In genomic region chr16:95647854-95648253, GRCm38 (mm10) we compare ENCODE assay signal across 7 mouse cellular contexts. TPM values are rescaled to one million over a fixed set of nuclear protein-coding genes. Genes with fewer than 3 reads are reported as not detected.
DNase-seq lines count a peak whose midpoint lies in the region; ATAC-seq lines count a peak whose summit lies in the region.

No protein-coding gene starts in this region.

- no peaks in the 10 kb centered on the region for H3K4me1 ChIP-seq in intestine, embryonic 14.5 days (replicated peaks; ENCODE audit: control insufficient read depth, insufficient read depth, low read length)

- H3K27me3 ChIP-seq in intestine, embryonic 14.5 days (replicated peaks; ENCODE audit: control insufficient read depth, insufficient read depth, low read length): no peaks in the 10 kb centered on the region

- H3K9ac ChIP-seq in intestine, embryonic 14.5 days (ENCODE audit: low read length): no peak overlapping the region

- peak; percentile 61; the same call in 1 of the 2 replicates for ATAC-seq in intestine, embryonic 14.5 days (replicated peaks; ENCODE audit: low FRiP score, low TSS enrichment, low read depth)

- no peak overlapping the region for H3K4me3 ChIP-seq in intestine, embryonic 14.5 days (ENCODE audit: low read depth, low read length)

- DNase-seq in T-cell, adult 2 months (ENCODE audit: low spot score): peak; percentile 54
- peak; percentile 77 for DNase-seq in cerebellum, adult 8-10 months
- DNase-seq in frontal cortex, postnatal 10 days (ENCODE audit: low spot score in 2 of 2): peak; percentile 62 to 75
- peak; percentile 96 for DNase-seq in intestine, embryonic 14.5 days (ENCODE audit: low spot score)
- peak; percentile 32 to 76 for DNase-seq in left cerebral cortex, adult 8-10 months (ENCODE audit: low spot score in 2 of 2)
- DNase-seq in mesoderm, embryonic 11.5 days (ENCODE audit: low read depth, low spot score): peak; percentile 74
- DNase-seq in spleen, postnatal 10 days (ENCODE audit: low spot score in 2 of 2): peak; percentile 49 to 74

- no peak overlapping the region for H3K4me2 ChIP-seq in intestine, embryonic 14.5 days (ENCODE audit: low read length)

- no peaks in the 10 kb centered on the region for H3K36me3 ChIP-seq in intestine, embryonic 14.5 days (ENCODE audit: control insufficient read depth, insufficient read depth, low read length)

- WGBS in intestine, embryonic 14.5 days: 15% methylated on average over 13 of the region's 13 CpGs

- no peak overlapping the region for H3K27ac ChIP-seq in intestine, embryonic 14.5 days (ENCODE audit: low read depth)

- H3K9me3 ChIP-seq in intestine, embryonic 14.5 days (ENCODE audit: control insufficient read depth, low read length): no peaks in the 10 kb centered on the region

RNA-seq across cellular contexts. Expression of gene Ets2, which starts 54.0 kb away (rescaled TPM):
- polyA plus RNA-seq in intestine, embryonic 14.5 days (2014; fragmentation: Nextera tagmentation; extraction: Ambion mirVana): 52.8 and 57.9 TPM in 2 replicates
- total RNA-seq in left cerebral cortex, adult 8-10 months (2022): 10 to 100 TPM; 70.6 to 77.0 (median 74.1) TPM
